Mouse (Mus musculus) embryo, embryonic 10 days (tissue): ENCODE results near the gene Kcnk13.
"Not testable (repeated sequence)": the region's sequence is repeated elsewhere in the genome, so short reads cannot be mapped to it uniquely, and the experiment has no call there.

Experiments used
- DNase-seq: peaks from one replicate; pipeline ENCODE4 v3.0.0-alpha.2; 2015; ENCODE audit warnings: low spot score

The Kcnk13 gene

GRCm38 (mm10) chr12:99965203-99966115, 1.2 kb downstream of the Kcnk13 start:
- DNase-seq = peak; percentile 48

GRCm38 (mm10) chr12:99966116-99966770, 1.9 kb downstream of the Kcnk13 start:
- DNase-seq = no peak

- DNase-seq = peak; percentile 15
Measured at GRCm38 (mm10) chr12:99966881-99967363, 2.6 kb downstream of the Kcnk13 start.

- no peak for DNase-seq
Measured at GRCm38 (mm10) chr12:99969906-99970305, 5.6 kb downstream of the Kcnk13 start.

- not testable (repeated sequence) for DNase-seq
Measured at GRCm38 (mm10) chr12:99971205-99971894, 7.1 kb downstream of the Kcnk13 start.

GRCm38 (mm10) chr12:99972825-99973224, 8.5 kb downstream of the Kcnk13 start:
- no peak for DNase-seq

GRCm38 (mm10) chr12:99973659-99974058, 9.4 kb downstream of the Kcnk13 start:
- DNase-seq = no peak

GRCm38 (mm10) chr12:99979541-99979940, 15.2 kb downstream of the Kcnk13 start:
- DNase-seq = no peak

GRCm38 (mm10) chr12:99986797-99987196, 22.5 kb downstream of the Kcnk13 start:
- DNase-seq = no peak

GRCm38 (mm10) chr12:99988144-99988543, 23.8 kb downstream of the Kcnk13 start:
- no peak for DNase-seq

GRCm38 (mm10) chr12:99992362-99992862, 28.1 kb downstream of the Kcnk13 start:
- DNase-seq = no peak

GRCm38 (mm10) chr12:99993146-99993890, 29.0 kb downstream of the Kcnk13 start:
- DNase-seq = no peak

GRCm38 (mm10) chr12:99995951-99996350, 31.7 kb downstream of the Kcnk13 start:
- no peak for DNase-seq

GRCm38 (mm10) chr12:99999726-100000125, 35.4 kb downstream of the Kcnk13 start:
- DNase-seq = no peak

- no peak for DNase-seq
Measured at GRCm38 (mm10) chr12:100000381-100000780, 36.1 kb downstream of the Kcnk13 start.

GRCm38 (mm10) chr12:100001246-100001645, 36.9 kb downstream of the Kcnk13 start:
- DNase-seq = no peak

GRCm38 (mm10) chr12:100001910-100002309, 37.6 kb downstream of the Kcnk13 start:
- DNase-seq = no peak

GRCm38 (mm10) chr12:100002914-100003587, 38.8 kb downstream of the Kcnk13 start:
- peak; percentile 19 for DNase-seq

GRCm38 (mm10) chr12:100005285-100005684, 41.0 kb downstream of the Kcnk13 start:
- no peak for DNase-seq

GRCm38 (mm10) chr12:100006681-100007080, 42.4 kb downstream of the Kcnk13 start:
- no peak for DNase-seq

- DNase-seq = no peak
Measured at GRCm38 (mm10) chr12:100012839-100013238, 48.5 kb downstream of the Kcnk13 start.
